Mouse (Mus musculus) forebrain, embryonic 13.5 days (tissue): Measurements from ENCODE around the gene Stx8. TPM values are rescaled to one million over a fixed set of nuclear protein-coding genes. Genes with fewer than 3 reads are reported as not detected.

Experiments used
- ATAC-seq: fragments of 200-750 bp; cut with Nextera tagmentation; 2 replicates; pipeline ENCODE4 v1.8.0; 2017
- H3K27ac ChIP-seq: fragments of 300-500 bp; sonication (generic); 2 replicates; pipeline ENCODE4 v1.5.1; 2015; ENCODE audit warnings: inconsistent platforms, mild to moderate bottlenecking, moderate library complexity
- H3K27me3 ChIP-seq: fragments of 300-500 bp; sonication (generic); 2 replicates; pipeline ENCODE4 v1.6.1; 2015; ENCODE audit warnings: mild to moderate bottlenecking, inconsistent platforms
- H3K36me3 ChIP-seq: fragments of 300-500 bp; sonication (generic); 2 replicates; pipeline ENCODE4 v1.6.1; 2015; ENCODE audit warnings: mild to moderate bottlenecking, inconsistent platforms; ENCODE audit not compliant: poor library complexity, severe bottlenecking
- H3K4me1 ChIP-seq: fragments of 300-500 bp; sonication (generic); 2 replicates; pipeline ENCODE4 v1.6.1; 2015; ENCODE audit warnings: inconsistent platforms
- H3K4me2 ChIP-seq: fragments of 300-500 bp; sonication (generic); 2 replicates; pipeline ENCODE4 v1.6.1; 2015; ENCODE audit warnings: inconsistent platforms, mild to moderate bottlenecking, moderate library complexity
- H3K4me3 ChIP-seq: fragments of 300-500 bp; sonication (generic); 2 replicates; pipeline ENCODE4 v1.5.1; 2015; ENCODE audit warnings: mild to moderate bottlenecking, inconsistent platforms
- H3K9ac ChIP-seq: fragments of 300-500 bp; sonication (generic); 2 replicates; pipeline ENCODE4 v1.6.1; 2015; ENCODE audit warnings: mild to moderate bottlenecking, inconsistent platforms
- H3K9me3 ChIP-seq: fragments of 300-500 bp; sonication (generic); replicated peaks from 2 replicates; pipeline ENCODE4 v1.6.1; 2016; ENCODE audit warnings: inconsistent platforms
- WGBS: fragments of 180-500 bp; shearing (Covaris S2); methylation state at CpG from one replicate; pipeline ENCODE4 v1.1.7; 2015; 5-methylcytosine and 5-hydroxymethylcytosine counted together
- microRNA-seq: library from miRNA; unstranded; fragments of <30 nt; microRNA quantifications from one replicate; pipeline ENCODE4, GENCODE M21; 2016
- polyA plus RNA-seq: library from polyadenylated mRNA; unstranded; fragments of >200 nt; fragmentation: Nextera tagmentation; extraction: Ambion mirVana; gene quantifications from 2 replicates; pipeline ENCODE4 v1.2.1, GENCODE M21; 2015

Stx8 gene
- polyA plus RNA-seq, 1 experiment from 2014 or later = 66.0 TPM

DNA sequence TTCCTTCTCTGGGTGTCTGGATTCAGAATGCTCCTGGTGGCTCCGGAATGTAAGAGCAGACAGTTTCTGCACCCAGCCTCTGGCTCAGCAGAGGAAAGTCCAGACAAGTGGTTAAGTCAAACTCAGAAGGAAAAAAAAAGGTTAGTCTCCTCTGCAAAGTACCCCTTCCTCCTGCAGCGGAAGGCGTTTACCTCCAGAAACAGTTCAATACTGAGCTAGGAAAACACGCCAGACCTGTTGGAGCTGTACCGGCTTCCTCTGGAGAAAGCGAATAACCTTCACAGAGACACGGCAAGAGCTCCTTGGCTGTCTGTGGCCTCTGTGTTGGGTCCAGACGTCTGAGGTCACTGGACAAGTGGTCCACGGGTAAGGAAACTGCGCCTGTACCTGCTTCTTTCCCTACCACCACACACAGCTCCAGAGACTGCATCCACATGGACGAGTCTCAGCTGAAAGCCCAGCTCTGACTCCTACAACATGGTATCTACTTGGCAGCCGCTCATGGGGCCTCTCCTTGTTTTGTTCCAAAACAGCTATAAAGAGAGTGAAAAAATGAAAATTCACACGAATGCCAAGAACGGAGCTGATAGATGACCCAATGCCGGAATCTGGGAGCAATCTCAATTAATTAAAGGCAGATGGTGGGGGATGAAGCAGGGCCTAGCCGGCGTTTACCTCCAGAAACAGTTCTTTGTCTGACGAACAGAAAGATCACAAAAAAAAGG is 263.1 kb downstream of the Stx8 start:
- Histone ChIP-seq H3K36me3 (no peaks in the 10 kb centered on the region), H3K27me3 (no peaks in the 10 kb centered on the region), H3K4me2 (no peak overlapping the region), H3K27ac (no peak overlapping the region), H3K9me3 (0 out of 2 replicates have a peak, but pooled peaks cover 4% of the 10 kb centered on the region), H3K9ac (no peak overlapping the region), H3K4me3 (no peak overlapping the region), H3K4me1 (peaks cover 20% of the 10 kb centered on the region)
- 54% methylated on average over 18 of the region's 18 CpGs for WGBS
- ATAC-seq = no peak

- Histone ChIP-seq H3K4me3 (no peak overlapping the region), H3K9me3 (0 out of 2 replicates have a peak, but pooled peaks cover 4% of the 10 kb centered on the region), H3K27ac (no peak overlapping the region), H3K4me1 (peaks cover 17% of the 10 kb centered on the region), H3K9ac (no peak overlapping the region), H3K36me3 (no peaks in the 10 kb centered on the region), H3K4me2 (no peak overlapping the region), H3K27me3 (no peaks in the 10 kb centered on the region)
- ATAC-seq = no peak
- 98% methylated on average over 5 of the region's 5 CpGs for WGBS
These were observed 265.6 kb downstream of the Stx8 start for GRCm38 (mm10) chr11:68231558-68231957.

GRCm38 (mm10) chr11:68233469-68233965 is 267.5 kb downstream of the Stx8 start:
- H3K4me1 ChIP-seq = peaks cover 9% of the 10 kb centered on the region; the same call in 1 of the 2 replicates
- no peak overlapping the region for H3K9ac ChIP-seq
- no peaks in the 10 kb centered on the region for H3K27me3 ChIP-seq
- H3K4me3 ChIP-seq = no peak overlapping the region
- no peaks in the 10 kb centered on the region for H3K36me3 ChIP-seq
- 85% methylated on average over 9 of the region's 9 CpGs for WGBS
- no peak for ATAC-seq
- 0 out of 2 replicates have a peak, but pooled peaks cover 4% of the 10 kb centered on the region for H3K9me3 ChIP-seq
- no peak overlapping the region for H3K4me2 ChIP-seq
- no peak overlapping the region for H3K27ac ChIP-seq

- Histone ChIP-seq H3K4me3 (no peak overlapping the region), H3K27me3 (no peaks in the 10 kb centered on the region), H3K36me3 (no peaks in the 10 kb centered on the region), H3K4me2 (no peak overlapping the region), H3K9me3 (no peaks in the 10 kb centered on the region), H3K4me1 (peaks cover 16% of the 10 kb centered on the region), H3K9ac (no peak overlapping the region), H3K27ac (no peak overlapping the region)
- ATAC-seq = no peak
- WGBS = 7% methylated on average over 5 of the region's 5 CpGs
These were observed 273.8 kb downstream of the Stx8 start for GRCm38 (mm10) chr11:68239756-68240155.

GRCm38 (mm10) chr11:68244254-68244991 is 278.4 kb downstream of the Stx8 start:
- Histone ChIP-seq H3K27ac (peak overlapping the region; percentile 54), H3K36me3 (no peaks in the 10 kb centered on the region), H3K9me3 (no peaks in the 10 kb centered on the region), H3K4me1 (peaks cover 20% of the 10 kb centered on the region), H3K4me2 (peak overlapping the region; percentile 32), H3K27me3 (no peaks in the 10 kb centered on the region), H3K4me3 (no peak overlapping the region), H3K9ac (peak overlapping the region; percentile 27; the same call in 1 of the 2 replicates)
- 23% methylated on average over 16 of the region's 16 CpGs for WGBS
- peak; percentile 50; the same call in 1 of the 2 replicates for ATAC-seq

- no peak for ATAC-seq
- H3K27ac ChIP-seq = peak overlapping the region; percentile 54; the same call in 1 of the 2 replicates
- WGBS = 88% methylated on average over 5 of the region's 5 CpGs
- peaks cover 17% of the 10 kb centered on the region for H3K4me1 ChIP-seq
- no peaks in the 10 kb centered on the region for H3K36me3 ChIP-seq
- no peak overlapping the region for H3K4me3 ChIP-seq
- H3K9ac ChIP-seq = no peak overlapping the region
- no peak overlapping the region for H3K4me2 ChIP-seq
- H3K27me3 ChIP-seq = no peaks in the 10 kb centered on the region
- no peaks in the 10 kb centered on the region for H3K9me3 ChIP-seq
These were observed 278.9 kb downstream of the Stx8 start for GRCm38 (mm10) chr11:68244992-68245261.

DNA sequence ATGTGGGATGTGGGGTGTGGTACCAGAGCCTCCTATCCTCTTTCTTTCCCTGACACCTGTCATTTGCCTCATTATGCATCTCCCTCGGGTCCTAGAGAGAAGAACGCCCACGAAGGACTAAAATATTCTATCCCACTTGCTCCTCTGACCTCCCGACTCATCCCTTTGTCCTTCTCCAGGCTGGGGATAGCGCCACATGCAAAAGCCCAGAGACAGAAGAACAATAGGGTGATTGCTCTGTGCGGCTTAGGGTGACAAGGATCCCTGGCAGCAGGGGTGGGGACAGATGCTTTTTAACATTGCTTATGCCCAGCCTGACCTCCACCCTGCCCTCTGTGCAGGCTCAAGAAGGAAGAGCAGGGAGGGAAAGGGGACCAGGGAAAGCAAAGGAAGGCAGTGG is 281.9 kb downstream of the Stx8 start:
- H3K27ac ChIP-seq = no peak overlapping the region
- WGBS = 18% methylated on average over 6 of the region's 6 CpGs
- H3K4me2 ChIP-seq = no peak overlapping the region
- no peak overlapping the region for H3K4me3 ChIP-seq
- no peak for ATAC-seq
- no peaks in the 10 kb centered on the region for H3K27me3 ChIP-seq
- no peak overlapping the region for H3K9ac ChIP-seq
- no peaks in the 10 kb centered on the region for H3K36me3 ChIP-seq
- H3K9me3 ChIP-seq = no peaks in the 10 kb centered on the region
- H3K4me1 ChIP-seq = peaks cover 17% of the 10 kb centered on the region

DNA sequence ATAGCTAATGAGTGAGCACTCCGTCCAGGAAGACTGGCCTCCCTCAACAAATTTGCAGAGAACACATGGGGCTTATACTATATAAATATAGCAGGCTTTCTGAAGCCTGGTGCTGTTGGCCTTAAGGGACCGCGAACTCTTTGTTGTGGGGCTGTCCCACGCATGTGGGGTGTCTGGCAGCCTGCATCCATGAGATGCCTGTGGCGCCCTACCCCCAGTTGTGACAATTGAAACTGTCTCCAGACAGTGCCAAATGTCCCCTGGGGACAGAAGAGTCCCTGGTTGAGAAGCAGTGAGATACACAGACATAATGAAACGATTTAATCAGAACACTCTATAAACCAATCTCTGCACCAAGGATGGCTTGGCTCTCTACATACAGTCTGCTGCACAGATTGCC is 284.1 kb downstream of the Stx8 start:
- no peaks in the 10 kb centered on the region for H3K27me3 ChIP-seq
- H3K9ac ChIP-seq = no peak overlapping the region
- no peaks in the 10 kb centered on the region for H3K9me3 ChIP-seq
- peaks cover 1% of the 10 kb centered on the region for H3K4me1 ChIP-seq
- WGBS = 76% methylated on average over 6 of the region's 6 CpGs
- no peak overlapping the region for H3K4me3 ChIP-seq
- no peak for ATAC-seq
- 0 out of 2 replicates have a peak, but pooled peaks cover 2% of the 10 kb centered on the region for H3K36me3 ChIP-seq
- H3K4me2 ChIP-seq = no peak overlapping the region
- no peak overlapping the region for H3K27ac ChIP-seq

- H3K9ac ChIP-seq = no peak overlapping the region
- WGBS = 96% methylated on average over 7 of the region's 7 CpGs
- no peak overlapping the region for H3K4me3 ChIP-seq
- H3K9me3 ChIP-seq = no peaks in the 10 kb centered on the region
- 0 out of 2 replicates have a peak, but pooled peaks cover 3% of the 10 kb centered on the region for H3K36me3 ChIP-seq
- no peak overlapping the region for H3K27ac ChIP-seq
- ATAC-seq = no peak
- no peaks in the 10 kb centered on the region for H3K27me3 ChIP-seq
- H3K4me1 ChIP-seq = no peaks in the 10 kb centered on the region
- H3K4me2 ChIP-seq = no peak overlapping the region
These were observed 287.5 kb downstream of the Stx8 start for GRCm38 (mm10) chr11:68253531-68253930.

Small RNAs within 50 kb of the gene (microRNA-seq; reads per million reads assigned to microRNA genes)
- not detected for gene Mir6406

Other genes with a start within 250 kb of the Stx8 start
- gene Glp2r, start 195.0 kb upstream of the Stx8 start, polyA plus RNA-seq = 0.05 TPM in 1 of 2 replicates, not detected in the other
- gene Gsg1l2, start 191.6 kb upstream of the Stx8 start, polyA plus RNA-seq = not detected in 2 replicates
- not detected in 2 replicates for gene Dhrs7c, start 168.0 kb upstream of the Stx8 start, polyA plus RNA-seq
- gene Usp43, start 44.0 kb upstream of the Stx8 start, polyA plus RNA-seq = 0.37 and 0.39 TPM in 2 replicates
- gene Cfap52, start 542 bp upstream of the Stx8 start, polyA plus RNA-seq = 2.7 and 3.4 TPM in 2 replicates